Mouse (Mus musculus): ENCODE data around the gene Pex1.

DNA sequence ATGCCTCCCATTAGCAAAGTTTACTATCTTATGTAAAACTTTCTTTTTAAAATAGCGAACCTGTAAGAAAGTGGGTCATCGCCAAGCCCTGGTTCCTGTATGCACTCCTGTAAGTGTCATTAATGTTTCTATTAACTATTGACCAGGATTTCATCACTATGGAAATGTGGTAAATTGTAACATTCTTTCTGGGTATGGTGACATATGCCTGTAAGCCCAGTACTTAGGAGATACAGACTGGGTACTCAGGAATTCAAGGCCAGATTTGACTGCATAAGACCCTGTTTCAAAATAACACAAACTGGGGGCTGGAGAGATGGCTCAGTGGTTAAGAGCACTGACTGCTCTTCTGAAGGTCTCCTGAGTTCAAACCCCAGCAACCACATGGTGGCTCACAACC, 69.4 kb downstream of the Pex1 start:
- TF ChIP-seq POLR2A (IDR thresholded peaks at IDR 0.05; ENCODE audit: extremely low read depth, insufficient read depth, low read length) (no peak), CTCF (IDR thresholded peaks at IDR 0.05; ENCODE audit: low read depth, low read length) (no peak)

Data from liver, adult 2 months (tissue).